Comparison of ENCODE assay signal across 13 mouse cellular contexts in the genomic region with DNA sequence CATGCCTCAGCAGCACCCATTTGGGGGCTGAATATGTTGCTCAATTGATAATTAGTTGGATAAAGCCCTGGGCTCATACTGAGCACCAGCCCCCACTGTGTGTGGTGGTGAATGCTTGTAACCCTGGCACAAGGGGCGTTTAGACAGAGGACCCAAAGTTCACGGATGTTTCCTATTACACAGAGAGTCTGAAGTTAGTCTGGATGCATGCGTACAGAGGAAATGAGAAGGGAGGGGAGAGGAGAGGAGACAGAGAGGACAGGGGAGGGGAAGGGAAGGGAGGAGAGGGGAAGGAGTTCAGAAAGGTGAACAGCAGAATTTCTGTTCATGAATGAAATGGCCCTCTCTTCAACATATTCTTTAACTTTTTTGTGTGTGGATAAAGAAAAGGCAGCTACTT.
"Had no signal": no experiment of that assay in that cellular context is flagged by ENCODE, and none has a peak within 500 bp of the region (broad histone marks: within the 10 kb centered on the region; RNA-seq: fewer than 3 reads in every experiment).

No protein-coding gene starts in this region.

- H3K36me3 ChIP-seq: liver, embryonic 13.5 days; midbrain, embryonic 13.5 days; stomach, embryonic 15.5 days had no signal

- H3K4me2 ChIP-seq: liver, embryonic 13.5 days; midbrain, embryonic 13.5 days; stomach, embryonic 15.5 days had no signal

- H3K4me3 ChIP-seq: liver, embryonic 13.5 days; midbrain, embryonic 13.5 days; stomach, embryonic 15.5 days had no signal

- H3K9me3 ChIP-seq: liver, embryonic 13.5 days; midbrain, embryonic 13.5 days; stomach, embryonic 15.5 days had no signal

- H3K27ac ChIP-seq: liver, embryonic 13.5 days; midbrain, embryonic 13.5 days; stomach, embryonic 15.5 days had no signal

- H3K9ac ChIP-seq: liver, embryonic 13.5 days; midbrain, embryonic 13.5 days; stomach, embryonic 15.5 days had no signal

- ATAC-seq: lung, postnatal 0 days; midbrain, embryonic 13.5 days had no signal

- H3K4me1 ChIP-seq: midbrain, embryonic 13.5 days had no signal

- DNase-seq: kidney, adult 11 months; kidney, postnatal 36 days; layer of hippocampus, adult 9-11 months; layer of hippocampus, postnatal 36 days; liver, embryonic 13.5 days; lung, adult 2 months; lung, postnatal 36 days; right cerebral cortex, postnatal 14 days; thymus, adult 2 months; thymus, postnatal 25 days had no signal

- H3K27me3 ChIP-seq: liver, embryonic 13.5 days; stomach, embryonic 15.5 days had no signal
